Mouse (Mus musculus): ENCODE measurements around the gene Nyx. TPM values are rescaled to one million over a fixed set of nuclear protein-coding genes. Genes with fewer than 3 reads are reported as not detected.
"Not testable (repeated sequence)": the region's sequence is repeated elsewhere in the genome, so short reads cannot be mapped to it uniquely, and the experiment has no call there.

Nyx gene
- 0.35 TPM in 1 of 2 replicates, not detected in the other for total RNA-seq (2017)

- ATAC-seq (ENCODE audit: extremely low read depth, insufficient number of reproducible peaks, low FRiP score, poor library complexity, severe bottlenecking): no peak
Observed at GRCm38 (mm10) chrX:13465810-13466209, at the start of gene Nyx. Gene Nyx, plus strand, starts transcription at chrX:13466110.

GRCm38 (mm10) chrX:13422047-13422446, 43.9 kb upstream of the Nyx start:
- no peak for ATAC-seq (ENCODE audit: extremely low read depth, insufficient number of reproducible peaks, low FRiP score, poor library complexity, severe bottlenecking)

DNA sequence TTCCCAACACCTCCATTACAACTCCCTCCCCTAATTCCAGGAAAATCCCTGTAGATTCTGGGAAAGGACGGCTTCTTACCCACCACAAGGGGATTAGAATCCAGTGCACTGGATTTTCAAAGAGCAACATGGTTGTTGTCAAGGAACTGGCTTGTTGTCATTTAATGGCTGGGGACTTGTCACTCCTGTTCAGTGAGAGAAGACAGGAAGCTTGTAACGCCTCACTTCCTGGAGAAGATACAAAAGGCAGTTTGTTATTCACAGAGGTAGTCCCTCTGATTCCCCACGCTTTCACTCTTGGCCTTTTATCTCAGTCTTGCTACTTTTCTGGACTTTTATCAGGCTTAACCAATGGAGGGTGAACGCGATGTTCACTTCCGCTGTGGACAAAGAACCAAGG, 34.5 kb upstream of the Nyx start:
- no peak for ATAC-seq (ENCODE audit: extremely low read depth, insufficient number of reproducible peaks, low FRiP score, poor library complexity, severe bottlenecking)

DNA sequence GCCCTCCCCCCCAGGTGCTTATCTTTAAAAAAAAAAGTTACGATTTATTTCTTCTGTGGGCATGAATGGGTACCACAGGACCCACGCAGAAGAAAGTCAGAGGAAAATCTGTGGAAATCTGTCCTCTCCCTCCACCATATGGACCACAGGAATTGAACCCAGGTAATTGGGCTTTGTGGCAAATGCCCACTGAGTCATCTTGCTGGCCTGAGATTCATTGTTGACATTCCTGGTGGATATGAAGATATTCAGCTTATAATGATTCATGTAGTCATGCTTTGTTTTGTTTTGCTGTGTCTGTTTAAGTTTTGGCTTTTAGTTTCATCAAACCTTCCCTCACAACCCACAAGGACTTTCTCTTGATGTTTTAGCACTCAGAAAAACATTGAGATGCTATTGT, 29.9 kb upstream of the Nyx start:
- not testable (repeated sequence) for ATAC-seq (ENCODE audit: extremely low read depth, insufficient number of reproducible peaks, low FRiP score, poor library complexity, severe bottlenecking)

DNA sequence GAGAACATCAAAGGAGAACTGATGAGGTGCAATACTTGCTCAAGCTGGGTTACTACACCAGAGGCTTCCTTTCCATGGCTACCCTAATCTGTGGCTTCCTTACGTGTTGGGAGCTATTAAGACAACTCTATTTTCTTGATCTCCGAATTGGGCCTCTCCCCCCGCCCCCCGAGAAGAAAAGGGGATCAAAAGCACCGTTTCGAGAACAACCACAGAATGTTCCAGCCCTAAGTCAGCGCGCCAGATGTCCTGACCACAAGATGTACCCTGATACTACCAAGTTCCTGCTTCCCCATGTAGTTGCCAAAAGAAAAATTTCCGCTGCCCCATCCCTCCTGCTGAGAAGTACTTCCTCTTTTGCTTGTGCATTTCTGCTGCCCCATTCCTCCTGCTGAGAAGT, 9.4 kb upstream of the Nyx start:
- ATAC-seq (ENCODE audit: extremely low read depth, insufficient number of reproducible peaks, low FRiP score, poor library complexity, severe bottlenecking): not testable (repeated sequence)

DNA sequence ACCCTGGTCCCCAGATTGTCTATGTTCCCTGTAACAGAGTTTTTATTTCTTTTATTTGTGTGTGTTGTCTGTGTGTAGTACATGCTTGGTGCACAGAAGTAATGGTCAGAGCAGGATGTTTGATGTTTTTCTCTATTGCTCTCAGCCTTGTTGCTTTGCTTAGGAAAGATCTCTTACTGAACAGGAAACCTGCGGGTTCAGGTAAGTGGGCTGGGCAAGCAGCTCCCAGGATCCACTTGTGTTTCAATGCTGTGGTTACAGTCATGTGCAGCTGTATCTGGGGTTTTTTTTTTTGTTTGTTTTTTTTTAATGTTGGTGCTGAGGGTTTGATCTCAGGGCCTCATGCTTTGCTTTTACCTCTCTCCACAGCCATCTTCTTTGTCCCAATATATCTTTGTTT, 7.1 kb upstream of the Nyx start:
- ATAC-seq (ENCODE audit: extremely low read depth, insufficient number of reproducible peaks, low FRiP score, poor library complexity, severe bottlenecking): no peak

DNA sequence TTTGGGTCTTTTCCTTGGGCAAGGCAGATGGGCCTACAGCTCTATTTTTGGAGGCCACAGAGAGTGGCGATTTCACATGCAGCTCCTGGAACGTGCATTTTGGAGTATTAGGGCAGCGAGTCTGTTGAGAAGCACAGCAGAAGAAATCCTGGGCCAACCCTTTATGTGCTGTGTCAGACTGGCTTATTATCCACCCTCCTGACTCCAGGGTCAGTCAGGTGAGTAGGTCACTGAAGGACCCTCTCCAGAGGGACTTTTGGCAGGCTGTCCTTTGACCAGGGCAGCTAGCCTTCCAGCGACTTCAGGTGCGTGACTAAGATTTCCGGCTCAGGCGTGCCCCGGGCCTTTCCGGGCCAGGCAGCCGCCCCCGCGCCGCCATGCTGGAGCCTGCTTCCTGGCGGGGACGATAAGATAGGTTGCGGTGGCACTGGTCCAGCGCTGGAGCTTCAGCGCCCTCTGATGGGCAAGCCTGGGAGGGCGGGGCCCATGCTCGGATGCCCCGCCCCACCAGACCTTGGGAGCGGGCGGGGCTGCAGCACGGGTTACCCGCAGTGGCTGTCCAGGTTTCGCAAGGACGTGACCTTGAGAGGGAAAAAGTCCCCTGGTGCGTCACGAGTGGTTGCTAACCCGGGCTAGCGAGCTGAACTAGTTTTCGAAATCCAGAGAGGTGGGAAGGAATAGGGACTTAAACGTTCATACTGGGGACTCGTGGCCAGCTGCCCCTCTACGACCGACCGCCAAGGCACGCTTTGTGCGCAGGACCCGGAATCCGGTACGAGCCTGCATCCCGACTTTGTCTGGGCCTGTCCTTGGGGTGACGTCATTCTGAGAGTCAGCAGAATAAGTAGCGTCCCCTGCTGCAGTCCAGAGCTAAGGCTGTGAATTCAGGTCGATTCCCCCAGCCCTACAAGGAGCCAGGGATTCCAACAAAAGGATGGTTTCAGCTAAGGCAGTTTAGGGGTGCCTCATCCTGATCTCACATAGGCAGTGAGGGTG, 4.3 kb upstream of the Nyx start:
- peak; percentile 94 for ATAC-seq (ENCODE audit: extremely low read depth, insufficient number of reproducible peaks, low FRiP score, poor library complexity, severe bottlenecking)

DNA sequence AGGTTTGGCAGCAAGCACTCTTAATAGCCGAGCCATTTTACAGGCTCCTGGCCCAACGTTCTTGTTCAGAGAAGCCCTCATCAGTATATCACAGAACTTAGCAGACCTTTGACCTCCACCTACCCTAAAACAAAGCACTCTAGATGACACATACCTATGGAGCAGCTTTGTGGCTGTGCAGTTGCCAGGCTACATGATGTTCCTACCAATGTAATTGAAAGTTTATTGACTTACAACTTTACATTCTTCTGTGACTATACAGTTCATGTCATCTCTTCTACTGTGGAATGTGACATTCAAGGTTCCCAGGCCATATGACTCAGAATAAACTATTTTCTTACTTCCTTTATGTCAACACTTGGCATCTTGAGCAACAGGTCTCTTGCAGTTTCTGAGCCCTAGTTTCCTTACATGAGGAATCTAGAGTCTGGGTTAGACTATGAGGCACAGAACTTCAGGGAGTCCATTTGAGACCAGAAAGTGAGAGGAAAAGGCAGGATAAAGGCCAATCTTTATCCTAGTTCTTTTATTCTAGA, 2.9 kb upstream of the Nyx start:
- ATAC-seq (ENCODE audit: extremely low read depth, insufficient number of reproducible peaks, low FRiP score, poor library complexity, severe bottlenecking): peak; percentile 43; the same call in 1 of the 2 replicates

- no peak for ATAC-seq (ENCODE audit: extremely low read depth, insufficient number of reproducible peaks, low FRiP score, poor library complexity, severe bottlenecking)
Observed at GRCm38 (mm10) chrX:13466681-13467080, 771 bp downstream of the Nyx start.

DNA sequence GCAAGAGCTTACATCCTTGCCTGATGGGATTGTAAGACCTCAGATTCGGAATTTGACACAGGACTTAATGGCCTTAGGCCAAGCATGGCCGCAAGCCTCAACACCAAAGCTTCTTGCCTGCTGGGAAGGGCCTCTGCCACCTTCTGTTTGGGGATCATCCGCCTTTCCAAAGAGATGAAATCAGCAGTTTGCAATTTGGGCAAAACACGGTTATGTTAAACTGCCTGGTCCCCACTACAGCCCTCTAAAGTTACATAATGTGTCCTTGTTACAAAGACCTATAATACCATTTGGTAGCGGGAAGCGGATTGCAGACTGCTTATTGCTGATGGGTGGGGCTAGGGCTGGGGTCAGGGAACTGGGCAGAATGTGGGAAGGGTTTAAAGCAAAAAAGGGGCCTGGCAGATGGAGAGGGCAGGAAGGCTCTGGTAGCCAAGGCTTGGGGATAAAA, 1.2 kb downstream of the Nyx start:
- no peak for ATAC-seq (ENCODE audit: extremely low read depth, insufficient number of reproducible peaks, low FRiP score, poor library complexity, severe bottlenecking)

- no peak for ATAC-seq (ENCODE audit: extremely low read depth, insufficient number of reproducible peaks, low FRiP score, poor library complexity, severe bottlenecking)
Observed at GRCm38 (mm10) chrX:13469160-13470116, 3.5 kb downstream of the Nyx start.

GRCm38 (mm10) chrX:13471925-13472324, 6.0 kb downstream of the Nyx start:
- ATAC-seq (ENCODE audit: extremely low read depth, insufficient number of reproducible peaks, low FRiP score, poor library complexity, severe bottlenecking): no peak

- no peak for ATAC-seq (ENCODE audit: extremely low read depth, insufficient number of reproducible peaks, low FRiP score, poor library complexity, severe bottlenecking)
Observed at GRCm38 (mm10) chrX:13472751-13473225, 6.9 kb downstream of the Nyx start.

DNA sequence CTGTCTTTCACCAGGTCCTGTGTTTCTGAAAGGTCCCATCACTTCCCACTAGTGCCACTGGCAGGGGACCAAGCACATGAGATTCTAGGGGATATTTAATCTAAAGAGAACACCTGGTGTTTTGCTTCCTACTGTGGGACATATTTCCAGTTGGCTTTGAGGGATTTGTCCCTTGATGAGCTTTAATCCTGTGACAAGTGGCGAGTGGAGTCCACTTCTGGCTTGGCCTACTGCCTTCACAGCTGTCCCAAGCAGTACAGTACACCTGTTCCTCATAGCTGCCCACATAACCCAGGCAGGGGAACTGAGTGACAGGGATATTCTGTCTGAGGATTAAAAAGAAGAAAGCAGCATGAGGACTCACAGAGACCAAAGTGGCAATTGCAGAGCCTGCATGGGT, 9.5 kb downstream of the Nyx start:
- no peak for ATAC-seq (ENCODE audit: extremely low read depth, insufficient number of reproducible peaks, low FRiP score, poor library complexity, severe bottlenecking)

DNA sequence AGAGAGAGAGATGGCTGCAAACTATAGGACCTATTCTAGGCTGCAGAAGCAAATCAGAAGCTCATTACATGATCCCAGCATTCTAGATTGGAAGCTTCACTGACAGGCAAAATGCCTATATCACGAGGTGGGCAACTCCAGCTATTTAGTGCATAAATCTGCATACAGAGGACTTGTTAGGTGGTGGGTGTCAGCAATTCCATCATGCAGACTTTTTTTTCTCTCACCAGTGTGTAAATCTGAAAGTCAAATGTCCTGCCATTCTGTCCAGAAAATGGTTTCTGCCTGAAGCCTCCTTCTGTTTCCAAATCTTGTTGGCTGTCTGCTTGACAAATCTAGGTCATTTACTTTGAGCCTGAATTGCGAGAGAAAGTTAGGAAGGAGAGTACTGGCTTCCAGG, 11.7 kb downstream of the Nyx start:
- ATAC-seq (ENCODE audit: extremely low read depth, insufficient number of reproducible peaks, low FRiP score, poor library complexity, severe bottlenecking): no peak

DNA sequence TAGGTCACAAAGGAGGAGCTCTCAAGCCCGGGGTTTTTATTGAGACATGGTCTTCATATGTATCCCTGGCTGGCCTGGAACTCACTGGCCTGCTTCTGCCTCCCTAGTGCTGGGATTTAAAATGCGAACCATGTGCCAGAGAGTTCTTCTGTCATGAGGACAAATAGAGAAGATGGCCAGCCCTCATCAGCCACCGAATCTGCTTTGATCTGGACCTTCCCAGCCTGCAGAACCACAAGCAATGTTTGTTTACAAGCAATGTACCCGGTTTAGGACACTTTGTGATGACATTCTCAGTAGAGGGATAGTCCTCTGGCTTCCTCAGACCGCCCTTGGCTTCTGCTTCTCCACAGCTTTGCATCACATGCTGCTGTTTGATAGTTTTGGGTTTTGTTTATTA, 12.4 kb downstream of the Nyx start:
- no peak for ATAC-seq (ENCODE audit: extremely low read depth, insufficient number of reproducible peaks, low FRiP score, poor library complexity, severe bottlenecking)

DNA sequence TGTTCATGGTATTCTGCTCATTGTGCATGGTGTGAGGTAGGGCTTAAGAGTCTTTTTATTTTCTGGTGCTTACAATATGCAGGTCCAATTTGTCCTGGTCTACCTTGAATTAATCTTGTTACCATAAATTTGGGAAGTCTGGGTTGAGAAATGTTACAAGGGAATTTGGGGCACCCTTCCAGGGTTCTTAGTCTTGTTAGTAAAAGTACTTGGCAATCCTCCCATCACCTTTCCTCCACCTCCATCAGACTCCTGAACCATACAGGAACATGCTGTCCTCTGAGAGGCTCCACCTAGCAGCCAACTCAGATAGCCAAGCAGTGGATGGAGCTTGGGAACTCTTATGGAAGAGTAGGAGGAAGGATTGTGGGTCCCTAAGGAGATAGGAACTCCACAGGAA, 13.7 kb downstream of the Nyx start:
- no peak for ATAC-seq (ENCODE audit: extremely low read depth, insufficient number of reproducible peaks, low FRiP score, poor library complexity, severe bottlenecking)

DNA sequence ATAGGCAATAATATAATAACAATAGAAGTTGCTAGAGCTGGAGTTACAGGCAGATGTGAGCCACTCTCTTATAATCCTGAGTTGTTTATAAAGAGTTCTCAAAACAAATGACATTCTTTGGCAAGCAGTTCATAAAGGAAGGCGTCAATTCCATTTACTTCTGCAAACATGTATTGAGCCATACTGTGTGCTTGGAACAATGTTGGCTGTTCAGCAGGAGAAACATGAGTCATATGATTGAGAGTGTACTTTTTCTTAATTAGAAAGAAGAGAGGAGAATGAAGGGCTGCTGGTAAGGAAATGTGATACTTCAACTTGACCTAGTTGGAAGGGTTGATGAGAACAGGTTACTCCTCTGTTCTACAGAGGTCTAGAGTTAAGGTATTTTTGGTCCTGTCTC, 16.7 kb downstream of the Nyx start:
- ATAC-seq (ENCODE audit: extremely low read depth, insufficient number of reproducible peaks, low FRiP score, poor library complexity, severe bottlenecking): no peak

DNA sequence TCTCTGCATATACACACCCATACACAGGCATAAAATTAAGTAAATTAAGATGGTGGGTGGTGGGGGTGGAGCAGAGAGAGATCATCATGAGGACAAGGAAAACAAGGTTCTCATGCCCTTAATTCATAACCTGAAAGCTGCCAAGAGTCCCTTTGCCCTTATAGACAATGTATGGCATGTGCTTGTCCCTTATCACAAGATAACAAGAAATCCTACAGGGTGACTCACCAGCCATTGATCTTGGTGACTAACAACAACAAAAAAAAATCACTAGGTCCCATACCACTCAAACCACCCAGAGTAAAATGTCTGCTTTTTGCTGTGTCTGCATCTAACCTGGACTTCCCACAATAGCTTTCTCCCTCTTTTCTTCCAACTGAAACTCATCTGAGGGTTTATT, 18.5 kb downstream of the Nyx start:
- ATAC-seq (ENCODE audit: extremely low read depth, insufficient number of reproducible peaks, low FRiP score, poor library complexity, severe bottlenecking): no peak

All from neutrophil, adult 5-6 weeks (primary cell).